Mouse (Mus musculus): Measurements from ENCODE around the gene Fbxo30. TPM values are rescaled to one million over a fixed set of nuclear protein-coding genes. Genes with fewer than 3 reads are reported as not detected.

Fbxo30 gene
- total RNA-seq, 1 experiment from 2014 or later = 22.3 TPM

DNA sequence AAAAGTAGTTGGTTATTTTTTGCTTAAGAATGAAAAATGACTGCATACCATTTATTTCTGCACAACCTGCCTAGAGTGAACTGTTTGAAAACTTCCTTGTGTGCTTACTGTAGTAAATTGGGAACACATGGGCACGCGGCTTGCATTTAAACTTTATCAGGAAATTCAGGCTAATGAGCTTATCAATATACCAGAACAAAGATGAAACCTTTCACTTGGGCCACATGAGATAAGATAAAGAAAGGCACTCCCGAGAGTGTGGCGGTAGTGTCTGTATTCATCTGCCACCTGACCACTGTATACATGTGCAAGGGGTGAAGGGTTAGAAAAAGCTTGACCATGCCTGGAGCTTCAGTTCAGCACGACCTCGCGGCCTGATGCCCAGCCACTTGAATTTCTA, 41.2 kb downstream of the Fbxo30 start:
- no peak for DNase-seq

GRCm38 (mm10) chr10:11323202-11323898, 42.2 kb downstream of the Fbxo30 start:
- DNase-seq = no peak

DNA sequence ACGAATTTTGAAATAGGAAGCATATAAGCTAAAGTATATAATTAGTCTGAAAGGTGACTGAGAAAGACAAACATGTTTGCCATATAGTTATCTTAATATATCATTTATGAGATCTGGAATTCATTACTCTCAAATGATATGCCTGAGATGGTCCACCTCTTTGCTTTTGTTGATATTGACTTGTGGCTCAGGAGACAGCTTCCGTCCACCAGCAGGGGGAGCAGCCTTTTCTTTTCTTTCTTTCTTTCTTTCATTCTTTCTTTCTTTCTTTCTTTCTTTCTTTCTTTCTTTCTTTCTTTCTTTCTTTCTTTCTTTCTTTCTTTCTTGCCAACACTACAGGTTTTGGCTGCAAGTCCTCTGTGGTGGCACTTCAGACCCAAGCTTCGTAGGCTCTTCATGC, 45.4 kb downstream of the Fbxo30 start:
- no peak for DNase-seq

DNA sequence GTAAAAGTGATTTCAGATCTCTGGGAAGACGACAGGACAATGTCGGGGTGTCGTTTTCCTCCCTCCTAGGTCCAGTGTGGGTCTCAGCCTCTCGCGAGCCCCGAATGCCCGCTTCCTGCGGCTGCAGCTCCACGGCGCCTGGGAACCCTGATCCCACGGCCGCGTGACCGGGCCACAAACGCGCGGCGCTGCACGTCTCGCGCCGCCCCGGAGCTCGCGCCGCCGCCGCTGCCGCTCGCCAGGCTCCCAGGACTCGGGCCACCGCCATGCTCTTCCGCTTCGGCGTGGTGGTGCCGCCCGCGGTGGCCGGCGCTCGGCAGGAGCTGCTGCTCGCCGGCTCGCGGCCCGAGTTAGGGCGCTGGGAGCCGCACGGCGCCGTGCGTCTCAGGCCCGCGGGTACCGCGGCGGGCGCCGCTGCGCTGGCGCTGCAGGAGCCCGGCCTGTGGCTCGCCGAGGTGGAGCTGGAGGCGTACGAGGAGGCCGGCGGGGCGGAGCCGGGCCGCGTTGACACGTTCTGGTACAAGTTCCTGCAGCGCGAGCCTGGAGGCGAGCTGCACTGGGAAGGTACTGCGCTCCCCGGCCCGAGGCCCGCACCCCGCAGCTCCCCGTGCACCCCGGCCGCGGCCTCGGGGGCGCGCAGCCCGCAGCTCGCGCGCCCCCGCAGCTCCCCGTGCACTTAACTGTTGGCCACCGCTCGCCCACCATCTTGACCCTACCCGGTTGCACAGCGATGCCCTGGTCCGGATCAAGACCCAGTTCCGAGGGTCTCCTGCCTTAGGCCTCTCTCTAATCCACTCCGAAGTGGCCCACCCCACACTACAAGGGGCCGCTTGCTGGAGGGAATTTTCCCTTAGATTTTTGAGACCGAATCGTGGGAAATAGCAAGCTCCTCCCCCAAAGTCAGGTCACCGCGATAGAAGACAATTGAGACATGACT, 62.3 kb downstream of the Fbxo30 start, which contains the start of gene Epm2a:
Epm2a (plus strand) TSS at position 200 of the 937 bp plus-strand sequence.
- DNase-seq = peak; percentile 92

- DNase-seq = no peak
These were observed 63.7 kb downstream of the Fbxo30 start for GRCm38 (mm10) chr10:11344536-11345468.

Other genes with a start within 250 kb of the Fbxo30 start
- gene Grm1, start 199.0 kb upstream of the Fbxo30 start, total RNA-seq (2021) = 0.08 TPM in 1 of 2 replicates, not detected in the other
- gene Shprh, start 131.9 kb upstream of the Fbxo30 start, total RNA-seq (2021) = 22.3 and 26.9 TPM in 2 replicates
- gene Epm2a, start 62.1 kb downstream of the Fbxo30 start, total RNA-seq (2021) = 8.2 and 10.7 TPM in 2 replicates

Data from adrenal gland, postnatal 14 days (tissue).